Mouse (Mus musculus) limb, embryonic 14.5 days (tissue): Measurements from ENCODE around the gene Kcnmb1. TPM values are rescaled to one million over a fixed set of nuclear protein-coding genes. Genes with fewer than 3 reads are reported as not detected.

ENCODE experiments used
- ATAC-seq: fragments of 200-750 bp; cut with Nextera tagmentation; 2 replicates; pipeline ENCODE4 v1.8.0; 2017; ENCODE audit warnings: low read depth, moderate number of reproducible peaks, moderate TSS enrichment; ENCODE audit not compliant: low FRiP score
- DNase-seq: peaks from one replicate; pipeline ENCODE4 v3.0.0-alpha.2; 2015; ENCODE audit warnings: low spot score
- H3K27ac ChIP-seq: fragments of 300-500 bp; sonication (generic); replicated peaks from 2 replicates; pipeline ENCODE4 v1.5.1; 2014; ENCODE audit warnings: low read depth, mild to moderate bottlenecking, low read length, moderate library complexity, mixed read lengths
- H3K27me3 ChIP-seq: fragments of 300-500 bp; sonication (generic); 2 replicates; pipeline ENCODE4 v1.6.1; 2014; ENCODE audit warnings: low read length, mixed read lengths; ENCODE audit not compliant: control insufficient read depth, insufficient read depth
- H3K36me3 ChIP-seq: fragments of 300-500 bp; sonication (generic); 2 replicates; pipeline ENCODE4 v1.6.1; 2014; ENCODE audit warnings: mild to moderate bottlenecking, low read length, moderate library complexity, mixed read lengths; ENCODE audit not compliant: control insufficient read depth, insufficient read depth
- H3K4me1 ChIP-seq: fragments of 300-500 bp; sonication (generic); 2 replicates; pipeline ENCODE4 v1.6.1; 2014; ENCODE audit warnings: antibody characterized with exemption, low read length, mixed read lengths; ENCODE audit not compliant: control insufficient read depth, insufficient read depth
- H3K4me2 ChIP-seq: fragments of 300-500 bp; sonication (generic); replicated peaks from 2 replicates; pipeline ENCODE4 v1.6.1; 2014; ENCODE audit warnings: low read depth, mild to moderate bottlenecking, low read length, moderate library complexity; ENCODE audit not compliant: severe bottlenecking
- H3K4me3 ChIP-seq: fragments of 300-500 bp; sonication (generic); replicated peaks from 2 replicates; pipeline ENCODE4 v1.5.1; 2014; ENCODE audit warnings: low read length
- H3K9ac ChIP-seq: fragments of 300-500 bp; sonication (generic); 2 replicates; pipeline ENCODE4 v1.6.1; 2014; ENCODE audit warnings: mild to moderate bottlenecking, low read depth, low read length, moderate library complexity; ENCODE audit not compliant: severe bottlenecking
- H3K9me3 ChIP-seq: fragments of 300-500 bp; sonication (generic); 2 replicates; pipeline ENCODE4 v1.6.1; 2016; ENCODE audit warnings: low read length; ENCODE audit not compliant: control insufficient read depth
- POLR2A ChIP-seq: fragments of 200-500 bp; IDR thresholded peaks from 2 replicates; pipeline ENCODE4 v1.8.0; 2012; ENCODE audit warnings: inconsistent platforms, mild to moderate bottlenecking, moderate library complexity, borderline replicate concordance; ENCODE audit not compliant: insufficient read depth, insufficient read length; ENCODE audit errors: extremely low read depth
- WGBS: fragments of 180-500 bp; shearing (Covaris S2); extraction: QIAGEN DNeasy Blood & Tissue Kit; methylation state at CpG from one replicate; pipeline ENCODE4 v1.1.7; 2014; 5-methylcytosine and 5-hydroxymethylcytosine counted together
- polyA plus RNA-seq, 2 experiments: library from polyadenylated mRNA; depleted of rRNA in 1 of 2; stranded (reverse) in 1 of 2; unstranded in 1 of 2; fragments of >200 nt; fragmentation: Nextera tagmentation in 1 of 2; extraction: Ambion mirVana in 1 of 2; gene quantifications; 2 replicates each; pipeline versions ENCODE4 v1.2.1 to v1.2.3; 2012 to 2014

The Kcnmb1 gene
- polyA plus RNA-seq, 2 experiments, result 0.10 to 0.18 TPM

GRCm38 (mm10) chr11:33921451-33921850, 41.4 kb upstream of the Kcnmb1 start:
- no peak overlapping the region for H3K4me2 ChIP-seq
- WGBS, result 71% methylated on average over 13 of the region's 13 CpGs
- no peak for TF ChIP-seq POLR2A

GRCm38 (mm10) chr11:33923031-33923430, 39.8 kb upstream of the Kcnmb1 start:
- DNase-seq, result no peak
- no peak; the same call in 1 of the 2 replicates for ATAC-seq
- no peak overlapping the region for H3K9ac ChIP-seq

More at GRCm38 (mm10) chr11:33921451-33921850, 41.4 kb upstream of the Kcnmb1 start:
- no peaks in the 10 kb centered on the region for H3K36me3 ChIP-seq
- H3K9ac ChIP-seq, result no peak overlapping the region
- peaks cover 10% of the 10 kb centered on the region for H3K4me1 ChIP-seq
- no peak for DNase-seq
- no peak overlapping the region for H3K27ac ChIP-seq
- H3K27me3 ChIP-seq, result no peaks in the 10 kb centered on the region
- ATAC-seq, result no peak
- H3K4me3 ChIP-seq, result no peak overlapping the region
- H3K9me3 ChIP-seq, result no peaks in the 10 kb centered on the region

GRCm38 (mm10) chr11:33925778-33926177, 37.0 kb upstream of the Kcnmb1 start:
- no peak for ATAC-seq
- Histone ChIP-seq H3K36me3 (no peaks in the 10 kb centered on the region), H3K27me3 (no peaks in the 10 kb centered on the region), H3K4me3 (no peak overlapping the region), H3K4me1 (peaks cover 17% of the 10 kb centered on the region), H3K27ac (no peak overlapping the region), H3K4me2 (no peak overlapping the region), H3K9me3 (no peaks in the 10 kb centered on the region), H3K9ac (no peak overlapping the region)
- TF ChIP-seq POLR2A, result no peak
- DNase-seq, result no peak
- WGBS, result 52% methylated on average over 8 of the region's 8 CpGs

More at GRCm38 (mm10) chr11:33923031-33923430, 39.8 kb upstream of the Kcnmb1 start:
- Histone ChIP-seq H3K4me3 (no peak overlapping the region), H3K27me3 (no peaks in the 10 kb centered on the region), H3K27ac (no peak overlapping the region), H3K36me3 (no peaks in the 10 kb centered on the region), H3K9me3 (no peaks in the 10 kb centered on the region), H3K4me1 (peaks cover 10% of the 10 kb centered on the region; the same call in 1 of the 2 replicates), H3K4me2 (no peak overlapping the region)
- 24% methylated on average over 3 of the region's 3 CpGs for WGBS
- TF ChIP-seq POLR2A, result no peak

GRCm38 (mm10) chr11:33926551-33926950, 36.3 kb upstream of the Kcnmb1 start:
- Histone ChIP-seq H3K27me3 (no peaks in the 10 kb centered on the region), H3K36me3 (no peaks in the 10 kb centered on the region), H3K27ac (no peak overlapping the region), H3K9me3 (no peaks in the 10 kb centered on the region), H3K4me1 (peaks cover 17% of the 10 kb centered on the region), H3K9ac (no peak overlapping the region), H3K4me2 (no peak overlapping the region), H3K4me3 (no peak overlapping the region)
- WGBS, result 49% methylated on average over 2 of the region's 2 CpGs
- DNase-seq, result no peak
- no peak for TF ChIP-seq POLR2A
- no peak for ATAC-seq

- 67% methylated on average over 6 of the region's 6 CpGs for WGBS
These were observed 35.5 kb upstream of the Kcnmb1 start for GRCm38 (mm10) chr11:33927321-33927720.

GRCm38 (mm10) chr11:33927836-33928235, 35.0 kb upstream of the Kcnmb1 start:
- Histone ChIP-seq H3K9ac (no peak overlapping the region), H3K4me2 (no peak overlapping the region), H3K4me1 (peaks cover 21% of the 10 kb centered on the region), H3K27me3 (no peaks in the 10 kb centered on the region), H3K4me3 (no peak overlapping the region), H3K9me3 (no peaks in the 10 kb centered on the region), H3K27ac (no peak overlapping the region), H3K36me3 (no peaks in the 10 kb centered on the region)
- ATAC-seq, result no peak
- WGBS, result 70% methylated on average over 4 of the region's 4 CpGs
- DNase-seq, result no peak
- no peak for TF ChIP-seq POLR2A

More at GRCm38 (mm10) chr11:33927321-33927720, 35.5 kb upstream of the Kcnmb1 start:
- no peak for ATAC-seq
- Histone ChIP-seq H3K9ac (no peak overlapping the region), H3K4me1 (peaks cover 17% of the 10 kb centered on the region), H3K4me2 (no peak overlapping the region), H3K4me3 (no peak overlapping the region), H3K27ac (no peak overlapping the region), H3K36me3 (no peaks in the 10 kb centered on the region), H3K9me3 (no peaks in the 10 kb centered on the region), H3K27me3 (no peaks in the 10 kb centered on the region)
- DNase-seq, result no peak
- TF ChIP-seq POLR2A, result no peak
